In genomic region chr3:41554480-41555475, GRCm38 (mm10) we compare ENCODE assay signal across 1 mouse cellular context.
A peak's percentile ranks its signal among the peaks of the same experiment; 100 is the strongest.
TF ChIP-seq lines count a peak whose summit lies in the region.

No protein-coding gene starts in this region.

TF ChIP-seq in MEL, 35 proteins besides CTCF, POLR2A, EP300 and RAD21 (continued from another document):
- TF ChIP-seq ZNF384 (IDR thresholded peaks at IDR 0.05; ENCODE audit: low read depth, low read length) (peak; percentile 81), GABPA (IDR thresholded peaks at IDR 0.05; ENCODE audit: low read depth, low read length) (peak; percentile 61; the same call in 1 of the 2 replicates)
